Comparison of ENCODE assay signal across 7 mouse cellular contexts in genomic region chr10:44233351-44233750, GRCm38 (mm10). TPM values are rescaled to one million over a fixed set of nuclear protein-coding genes. Genes with fewer than 3 reads are reported as not detected.
DNase-seq lines count a peak whose midpoint lies in the region; ATAC-seq and TF ChIP-seq lines count a peak whose summit lies in the region.
"Not testable (repeated sequence)": the region's sequence is repeated elsewhere in the genome, so short reads cannot be mapped to it uniquely, and the experiment has no call there.

No protein-coding gene starts in this region.

- TF ChIP-seq POLR2A in MEL (IDR thresholded peaks at IDR 0.05; ENCODE audit: control insufficient read depth in 1 of 2, insufficient read depth in 1 of 2, low read depth in 1 of 2, low read length in 2 of 2, poor library complexity in 1 of 2): not testable (repeated sequence)

- not testable (repeated sequence) for H3K27me3 ChIP-seq in MEL (ENCODE audit: control insufficient read depth in 1 of 2, insufficient read depth in 2 of 2, low read length in 2 of 2); forebrain, postnatal 0 days (ENCODE audit: insufficient read depth, low read length); intestine, postnatal 0 days (replicated peaks; ENCODE audit: control insufficient read depth, insufficient read depth, low read length)

- not testable (repeated sequence) for H3K27ac ChIP-seq in MEL (ENCODE audit: control insufficient read depth, low read depth, low read length); forebrain, postnatal 0 days (ENCODE audit: low read depth, low read length); intestine, postnatal 0 days (ENCODE audit: low read depth, low read length); left cerebral cortex, adult 2 months

- H3K4me2 ChIP-seq in forebrain, postnatal 0 days (ENCODE audit: low read depth); intestine, postnatal 0 days (replicated peaks; ENCODE audit: low read depth): not testable (repeated sequence)

- intact Hi-C loops in left cerebral cortex, adult 2 months (cut with DNase I): not testable (repeated sequence)

- not testable (repeated sequence) for H3K4me3 ChIP-seq in MEL (ENCODE audit: control insufficient read depth in 1 of 2, insufficient read depth in 1 of 2, low read depth in 2 of 2, low read length in 2 of 2); forebrain, postnatal 0 days (ENCODE audit: low read depth, low read length); intestine, postnatal 0 days (ENCODE audit: low read depth, low read length); left cerebral cortex, adult 2 months

- H3K79me2 ChIP-seq in MEL (ENCODE audit: control insufficient read depth, insufficient read depth, low read length, poor library complexity): not testable (repeated sequence)

- peak; percentile 7 for TF ChIP-seq RAD21 in MEL (IDR thresholded peaks at IDR 0.05; ENCODE audit: low read depth, low read length)

- not testable (repeated sequence) for H3K9me3 ChIP-seq in MEL (replicated peaks; ENCODE audit: insufficient read depth, low read length); forebrain, postnatal 0 days (ENCODE audit: low read length); intestine, postnatal 0 days (ENCODE audit: control insufficient read depth)

- not testable (repeated sequence) for H3K9ac ChIP-seq in MEL (ENCODE audit: control insufficient read depth, low read depth, low read length, poor library complexity, severe bottlenecking); forebrain, postnatal 0 days; intestine, postnatal 0 days (ENCODE audit: low read depth, low read length)

- H3K36me3 ChIP-seq in MEL (ENCODE audit: control insufficient read depth in 1 of 2, insufficient read depth in 2 of 2, low read length in 2 of 2); forebrain, postnatal 0 days (ENCODE audit: insufficient read depth); intestine, postnatal 0 days (ENCODE audit: control insufficient read depth, insufficient read depth): not testable (repeated sequence)

- not testable (repeated sequence) for ATAC-seq in forebrain, postnatal 0 days; intestine, postnatal 0 days

- peak in 2 of 3 experiments; percentile 53 to 66; a peak in 5 of 6 replicates for TF ChIP-seq CTCF in MEL (IDR thresholded peaks at IDR 0.05 in 2 of 3, conservative IDR thresholded peaks at IDR 0.05 in 1 of 3; ENCODE audit: control insufficient read depth in 1 of 3, insufficient read depth in 1 of 3, low read depth in 2 of 3, low read length in 3 of 3, poor library complexity in 1 of 3, severe bottlenecking in 1 of 3)
- peak; percentile 22; the same call in 1 of the 2 replicates for TF ChIP-seq CTCF in forebrain, postnatal 0 days (IDR thresholded peaks at IDR 0.05; ENCODE audit: low read depth)
- peak; percentile 62 for TF ChIP-seq CTCF in intestine, postnatal 0 days (IDR thresholded peaks at IDR 0.05; ENCODE audit: low read depth)
- TF ChIP-seq CTCF in left cerebral cortex, adult 2 months (IDR thresholded peaks at IDR 0.05): peak; percentile 64

- WGBS in forebrain, postnatal 0 days: 4% methylated on average over 1 of the region's 1 CpGs
- WGBS in intestine, postnatal 0 days: 3% methylated on average over 1 of the region's 1 CpGs

- DNase-seq in MEL (ENCODE audit: low read depth, low spot score): peak; percentile 61
- DNase-seq in brain, adult 2 months (ENCODE audit: low read depth, low spot score): peak; percentile 24
- DNase-seq in forebrain, postnatal 0 days: not testable (repeated sequence)
- DNase-seq in left cerebral cortex, adult 2 months (ENCODE audit: extremely low spot score in 1 of 2, low spot score in 2 of 2): peak; percentile 25 to 57
- DNase-seq in lung, postnatal 25 days (ENCODE audit: low spot score): peak; percentile 28
- DNase-seq in spleen, postnatal 36 days (ENCODE audit: low spot score in 2 of 2): peak; percentile 10 to 22

- H3K4me1 ChIP-seq in MEL (ENCODE audit: control insufficient read depth in 1 of 2, insufficient read depth in 2 of 2, low read length in 2 of 2); forebrain, postnatal 0 days (ENCODE audit: insufficient read depth); intestine, postnatal 0 days (replicated peaks; ENCODE audit: control insufficient read depth, insufficient read depth, low read length): not testable (repeated sequence)

- TF ChIP-seq EP300 in MEL (IDR thresholded peaks at IDR 0.05; ENCODE audit: low read depth in 1 of 2, low read length in 2 of 2): not testable (repeated sequence)

TF ChIP-seq in MEL, 35 proteins besides CTCF, POLR2A, EP300 and RAD21:
- TF ChIP-seq SMC3 (IDR thresholded peaks at IDR 0.05; ENCODE audit: low read depth, low read length): peak; percentile 40
TF ChIP-seq in MEL: peak in this region for 1; not testable (repeated sequence) for 34.

RNA-seq across cellular contexts. Expression of gene Atg5, which starts 34.8 kb away (rescaled TPM):
- 25.0 and 28.8 TPM in 2 replicates for total RNA-seq in MEL (2012; rRNA removed)
- 10 to 100 TPM in 1 of 2 experiments, not detected in 1; 30.2 TPM for polyA plus RNA-seq in MEL (2012; ENCODE audit: insufficient read depth in 1 of 2, insufficient read length in 2 of 2, low read depth in 1 of 2, low replicate concordance in 2 of 2, missing spikeins in 1 of 2)
- total RNA-seq in forebrain, postnatal 0 days (2014; rRNA removed): 27.7 and 37.5 TPM in 2 replicates
- 44.6 and 50.3 TPM in 2 replicates for polyA plus RNA-seq in forebrain, postnatal 0 days (2015; fragmentation: Nextera tagmentation; extraction: Ambion mirVana)
- polyA plus RNA-seq in intestine, postnatal 0 days (2015; fragmentation: Nextera tagmentation; extraction: Ambion mirVana): 53.5 and 57.2 TPM in 2 replicates
- 10 to 100 TPM; 20.7 to 24.8 TPM for total RNA-seq in left cerebral cortex, adult 2 months (2021)
